Mouse (Mus musculus): ENCODE results near the gene Prkci.

DNA sequence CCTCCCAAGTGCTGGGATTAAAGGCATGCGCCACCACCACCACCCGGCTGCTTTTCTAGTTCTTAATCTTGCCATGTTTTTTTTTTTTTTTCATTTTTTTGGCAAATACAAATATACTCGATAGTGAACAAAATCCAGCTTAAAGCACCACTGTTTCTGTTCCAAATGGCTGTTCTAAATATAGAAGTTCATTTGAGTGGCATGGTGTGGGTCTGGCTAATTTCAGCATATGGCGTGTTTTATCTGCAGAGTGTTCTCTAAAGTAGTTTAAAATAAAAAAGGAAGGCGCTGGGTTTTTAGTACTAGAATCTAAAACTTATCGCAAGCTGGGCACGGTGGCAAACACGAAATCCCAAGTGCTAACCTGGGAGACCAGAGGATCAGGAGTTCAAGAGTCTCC, 59.3 kb downstream of the Prkci start:
- TF ChIP-seq POLR2A (IDR thresholded peaks at IDR 0.05; ENCODE audit: extremely low read depth, insufficient read depth, low read length) (no peak), CTCF (IDR thresholded peaks at IDR 0.05; ENCODE audit: extremely low read depth, insufficient read depth, low read length) (no peak)
